In the genomic region with DNA sequence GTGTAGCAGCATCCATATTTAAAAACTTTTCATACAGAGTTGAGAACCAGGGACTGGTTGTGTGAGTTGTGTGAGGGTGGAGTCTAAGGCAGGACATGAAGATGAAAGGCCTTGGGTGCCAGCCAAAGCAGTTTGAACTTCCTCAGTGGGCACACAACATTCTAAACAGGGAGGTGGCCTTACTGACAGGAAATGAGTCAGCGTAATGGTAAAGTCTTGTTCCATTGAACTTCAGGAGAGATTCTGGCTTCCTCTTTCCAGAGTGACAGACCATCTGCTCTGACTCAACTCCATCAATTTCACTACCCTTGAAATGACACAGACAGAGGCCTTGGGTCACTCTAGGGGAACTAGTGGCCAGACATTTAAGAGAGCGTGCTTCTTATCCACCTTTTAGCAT, we compare ENCODE assay signal across 9 mouse cellular contexts.
DNase-seq lines count a peak whose midpoint lies in the region; ATAC-seq and TF ChIP-seq lines count a peak whose summit lies in the region.
"Had no signal": no experiment of that assay in that cellular context is flagged by ENCODE, and none has a peak within 500 bp of the region (broad histone marks: within the 10 kb centered on the region; RNA-seq: fewer than 3 reads in every experiment).

No protein-coding gene starts in this region.

- peak; percentile 43 for DNase-seq in kidney, adult 2 months
- DNase-seq in CH12.LX (ENCODE audit: extremely low read depth), result peak; percentile 62
- peak; percentile 39 for DNase-seq in gastrocnemius, adult 2 months
- peak in 2 of 3 experiments; percentile 5 to 38 for DNase-seq in liver, embryonic 14.5 days (ENCODE audit: low read depth in 3 of 3, low spot score in 3 of 3)
- no peak for DNase-seq in right cerebral cortex, adult 2 months (ENCODE audit: low spot score in 2 of 2)

- in situ Hi-C loops in CH12.LX (cut with MboI; ENCODE audit: low pct_ligation_motif_present, low pct_unique_long_range_greater_than_20kb, low sequenced_read_pairs), result no loop called here

- no peak overlapping the region for H3K4me3 ChIP-seq in kidney, adult 2 months (ENCODE audit: insufficient read depth, low read depth, low read length)
- H3K4me3 ChIP-seq in kidney, embryonic 14.5 days (ENCODE audit: low read length), result no peak overlapping the region
- H3K4me3 ChIP-seq in CH12.LX (replicated peaks in 1 of 3; ENCODE audit: low read depth in 2 of 3, low read length in 2 of 3, poor library complexity in 1 of 3), result no peak overlapping the region
- H3K4me3 ChIP-seq in gastrocnemius, adult 2 months, result no peak overlapping the region
- no peak overlapping the region for H3K4me3 ChIP-seq in liver, embryonic 14.5 days (ENCODE audit: insufficient read depth in 1 of 2, low read depth in 2 of 2, low read length in 2 of 2)
- no peak overlapping the region for H3K4me3 ChIP-seq in stomach, embryonic 16.5 days (replicated peaks; ENCODE audit: low read length)
- no peak overlapping the region for H3K4me3 ChIP-seq in intestine, postnatal 0 days (ENCODE audit: low read depth, low read length)
- H3K4me3 ChIP-seq: hindbrain, embryonic 15.5 days had no signal

- intact Hi-C loops in gastrocnemius, adult 2 months (cut with DNase I), result no loop called here

- H3K4me2 ChIP-seq in kidney, embryonic 14.5 days (replicated peaks; ENCODE audit: low read depth, low read length), result no peak overlapping the region
- no peak overlapping the region for H3K4me2 ChIP-seq in CH12.LX (ENCODE audit: insufficient read depth, low read depth, poor library complexity, severe bottlenecking)
- no peak overlapping the region for H3K4me2 ChIP-seq in liver, embryonic 14.5 days (ENCODE audit: low read depth)
- no peak overlapping the region for H3K4me2 ChIP-seq in stomach, embryonic 16.5 days (ENCODE audit: low read depth, low read length)
- H3K4me2 ChIP-seq in intestine, postnatal 0 days (replicated peaks; ENCODE audit: low read depth), result no peak overlapping the region
- H3K4me2 ChIP-seq: hindbrain, embryonic 15.5 days had no signal

- no peaks in the 10 kb centered on the region for H3K27me3 ChIP-seq in kidney, adult 2 months (replicated peaks; ENCODE audit: control insufficient read depth, insufficient read depth, low read length)
- no peaks in the 10 kb centered on the region for H3K27me3 ChIP-seq in kidney, embryonic 14.5 days (ENCODE audit: control insufficient read depth, insufficient read depth, low read length)
- H3K27me3 ChIP-seq in CH12.LX (replicated peaks), result no peaks in the 10 kb centered on the region
- H3K27me3 ChIP-seq in liver, embryonic 14.5 days (ENCODE audit: control insufficient read depth, insufficient read depth, low read length), result no peaks in the 10 kb centered on the region
- no peaks in the 10 kb centered on the region for H3K27me3 ChIP-seq in stomach, embryonic 16.5 days (ENCODE audit: control insufficient read depth, insufficient read depth, low read length)
- no peaks in the 10 kb centered on the region for H3K27me3 ChIP-seq in intestine, postnatal 0 days (replicated peaks; ENCODE audit: control insufficient read depth, insufficient read depth, low read length)
- H3K27me3 ChIP-seq: hindbrain, embryonic 15.5 days had no signal

- no peak for ATAC-seq in kidney, embryonic 14.5 days (ENCODE audit: low FRiP score, low TSS enrichment)
- peak; percentile 26; the same call in 1 of the 2 replicates for ATAC-seq in liver, embryonic 14.5 days (ENCODE audit: insufficient read depth)
- ATAC-seq in stomach, embryonic 16.5 days (ENCODE audit: insufficient read depth, low FRiP score), result peak; percentile 58; the same call in 1 of the 2 replicates
- no peak for ATAC-seq in intestine, postnatal 0 days

- H3K79me2 ChIP-seq in CH12.LX (replicated peaks; ENCODE audit: control insufficient read depth, extremely low read depth, insufficient read depth, poor library complexity, severe bottlenecking), result no peaks in the 10 kb centered on the region

- no peaks in the 10 kb centered on the region for H3K4me1 ChIP-seq in kidney, adult 2 months (ENCODE audit: control insufficient read depth, insufficient read depth, low read length)
- no peaks in the 10 kb centered on the region for H3K4me1 ChIP-seq in kidney, embryonic 14.5 days (ENCODE audit: control insufficient read depth, insufficient read depth, low read length)
- peaks cover 0 to 9% of the 10 kb centered on the region in 2 experiments; a peak in 2 of 4 replicates for H3K4me1 ChIP-seq in CH12.LX (ENCODE audit: control insufficient read depth in 1 of 2, insufficient read depth in 2 of 2)
- H3K4me1 ChIP-seq in liver, embryonic 14.5 days (replicated peaks; ENCODE audit: control insufficient read depth in 2 of 2, insufficient read depth in 2 of 2, low read length in 1 of 2), result peaks cover 0 to 12% of the 10 kb centered on the region in 2 experiments; a peak in 2 of 4 replicates
- no peaks in the 10 kb centered on the region for H3K4me1 ChIP-seq in stomach, embryonic 16.5 days (ENCODE audit: control insufficient read depth, insufficient read depth, low read length)
- H3K4me1 ChIP-seq in intestine, postnatal 0 days (replicated peaks; ENCODE audit: control insufficient read depth, insufficient read depth, low read length), result no peaks in the 10 kb centered on the region
- H3K4me1 ChIP-seq: hindbrain, embryonic 15.5 days had no signal

- no peaks in the 10 kb centered on the region for H3K36me3 ChIP-seq in kidney, adult 2 months (ENCODE audit: control insufficient read depth, insufficient read depth, low read length)
- H3K36me3 ChIP-seq in kidney, embryonic 14.5 days (ENCODE audit: control insufficient read depth, insufficient read depth, low read length), result no peaks in the 10 kb centered on the region
- no peaks in the 10 kb centered on the region for H3K36me3 ChIP-seq in CH12.LX (replicated peaks in 1 of 2; ENCODE audit: control insufficient read depth in 1 of 2, insufficient read depth in 1 of 2, low read length in 1 of 2)
- no peaks in the 10 kb centered on the region for H3K36me3 ChIP-seq in liver, embryonic 14.5 days (replicated peaks; ENCODE audit: control insufficient read depth, insufficient read depth, low read depth)
- no peaks in the 10 kb centered on the region for H3K36me3 ChIP-seq in stomach, embryonic 16.5 days (ENCODE audit: control insufficient read depth, insufficient read depth, low read length)
- no peaks in the 10 kb centered on the region for H3K36me3 ChIP-seq in intestine, postnatal 0 days (ENCODE audit: control insufficient read depth, insufficient read depth)
- H3K36me3 ChIP-seq: hindbrain, embryonic 15.5 days had no signal

- no peak for TF ChIP-seq RAD21 in CH12.LX (IDR thresholded peaks at IDR 0.05; ENCODE audit: low read depth, low read length)

- TF ChIP-seq POLR2A in kidney, adult 2 months (IDR thresholded peaks at IDR 0.05; ENCODE audit: low read depth, low read length), result no peak
- TF ChIP-seq POLR2A in CH12.LX (IDR thresholded peaks at IDR 0.05; ENCODE audit: low read depth, low read length), result no peak

- dilution Hi-C loops in CH12.LX (cut with MboI; ENCODE audit: extremely low pct_ligation_motif_present, extremely low pct_unique_long_range_greater_than_20kb, low sequenced_read_pairs), result no loop called here

- H3K27ac ChIP-seq in kidney, adult 2 months (ENCODE audit: insufficient read depth, low read depth, low read length), result no peak overlapping the region
- H3K27ac ChIP-seq in kidney, embryonic 14.5 days (ENCODE audit: low read depth, low read length), result no peak overlapping the region
- no peak overlapping the region for H3K27ac ChIP-seq in CH12.LX (ENCODE audit: insufficient read depth, low read depth)
- H3K27ac ChIP-seq in gastrocnemius, adult 2 months, result no peak overlapping the region
- H3K27ac ChIP-seq in liver, embryonic 14.5 days, result no peak overlapping the region
- H3K27ac ChIP-seq in stomach, embryonic 16.5 days (ENCODE audit: low read length), result no peak overlapping the region
- H3K27ac ChIP-seq in intestine, postnatal 0 days (ENCODE audit: low read depth, low read length), result no peak overlapping the region
- H3K27ac ChIP-seq: hindbrain, embryonic 15.5 days had no signal

- no peak overlapping the region for H3K9ac ChIP-seq in kidney, embryonic 14.5 days (ENCODE audit: low read depth, low read length)
- H3K9ac ChIP-seq in CH12.LX (ENCODE audit: insufficient read depth, low read depth), result no peak overlapping the region
- no peak overlapping the region for H3K9ac ChIP-seq in liver, embryonic 14.5 days (replicated peaks)
- H3K9ac ChIP-seq in stomach, embryonic 16.5 days (ENCODE audit: low read length), result no peak overlapping the region
- H3K9ac ChIP-seq in intestine, postnatal 0 days (ENCODE audit: low read depth, low read length), result no peak overlapping the region
- H3K9ac ChIP-seq: hindbrain, embryonic 15.5 days had no signal

- TF ChIP-seq CTCF in kidney, adult 2 months (conservative IDR thresholded peaks at IDR 0.05; ENCODE audit: insufficient read depth, insufficient read length, low read depth, low read length), result no peak
- no peak for TF ChIP-seq CTCF in CH12.LX (conservative IDR thresholded peaks at IDR 0.05 in 1 of 2, IDR thresholded peaks at IDR 0.05 in 1 of 2; ENCODE audit: low read depth in 2 of 2, low read length in 2 of 2)
- TF ChIP-seq CTCF in gastrocnemius, adult 2 months (IDR thresholded peaks at IDR 0.05), result no peak
- no peak for TF ChIP-seq CTCF in liver, embryonic 14.5 days (IDR thresholded peaks at IDR 0.05; ENCODE audit: low read depth)
- TF ChIP-seq CTCF in intestine, postnatal 0 days (IDR thresholded peaks at IDR 0.05; ENCODE audit: low read depth), result no peak

- TF ChIP-seq EP300 in CH12.LX (IDR thresholded peaks at IDR 0.05; ENCODE audit: low read length), result peak; percentile 66
- no peak for TF ChIP-seq EP300 in liver, embryonic 14.5 days (IDR thresholded peaks at IDR 0.05; ENCODE audit: low read depth)

- 73% methylated on average over 2 of the region's 2 CpGs for WGBS in kidney, adult 2 months
- WGBS in kidney, embryonic 14.5 days, result 75% methylated on average over 2 of the region's 2 CpGs
- WGBS in liver, embryonic 14.5 days (ENCODE audit: insufficient replicate concordance), result 24% methylated on average over 2 of the region's 2 CpGs
- WGBS in stomach, embryonic 16.5 days, result 68% methylated on average over 2 of the region's 2 CpGs
- 84% methylated on average over 2 of the region's 2 CpGs for WGBS in intestine, postnatal 0 days

- H3K9me3 ChIP-seq in kidney, embryonic 14.5 days (ENCODE audit: control insufficient read depth, low read length), result no peaks in the 10 kb centered on the region
- H3K9me3 ChIP-seq in CH12.LX (replicated peaks; ENCODE audit: low read length), result peaks cover 22% of the 10 kb centered on the region
- no peaks in the 10 kb centered on the region for H3K9me3 ChIP-seq in liver, embryonic 14.5 days (ENCODE audit: control insufficient read depth, low read length)
- H3K9me3 ChIP-seq in stomach, embryonic 16.5 days (replicated peaks; ENCODE audit: control insufficient read depth, low read length), result no peaks in the 10 kb centered on the region
- H3K9me3 ChIP-seq in intestine, postnatal 0 days (ENCODE audit: control insufficient read depth), result no peaks in the 10 kb centered on the region
- H3K9me3 ChIP-seq: hindbrain, embryonic 15.5 days had no signal

TF ChIP-seq in CH12.LX, 34 proteins besides CTCF, POLR2A, EP300 and RAD21:
- no peak for TF ChIP-seq ETS1 (conservative IDR thresholded peaks at IDR 0.05; ENCODE audit: low read depth, low read length)
- peak; percentile 48; the same call in 1 of the 2 replicates for TF ChIP-seq IRF4 (IDR thresholded peaks at IDR 0.05; ENCODE audit: low read depth, low read length)

Comparison
In these comparisons a context has a peak if more than half of its experiments do, and no peak if none do; other contexts are left out.
1. DNase-seq: peak in kidney, adult 2 months (single experiment), CH12.LX (single experiment), gastrocnemius, adult 2 months (single experiment) and liver, embryonic 14.5 days (2 of 3); none in right cerebral cortex, adult 2 months (0 of 2).
2. ATAC-seq: peak in liver, embryonic 14.5 days (single experiment) and stomach, embryonic 16.5 days (single experiment); none in kidney, embryonic 14.5 days (single experiment) and intestine, postnatal 0 days (single experiment).